In the genomic region with DNA sequence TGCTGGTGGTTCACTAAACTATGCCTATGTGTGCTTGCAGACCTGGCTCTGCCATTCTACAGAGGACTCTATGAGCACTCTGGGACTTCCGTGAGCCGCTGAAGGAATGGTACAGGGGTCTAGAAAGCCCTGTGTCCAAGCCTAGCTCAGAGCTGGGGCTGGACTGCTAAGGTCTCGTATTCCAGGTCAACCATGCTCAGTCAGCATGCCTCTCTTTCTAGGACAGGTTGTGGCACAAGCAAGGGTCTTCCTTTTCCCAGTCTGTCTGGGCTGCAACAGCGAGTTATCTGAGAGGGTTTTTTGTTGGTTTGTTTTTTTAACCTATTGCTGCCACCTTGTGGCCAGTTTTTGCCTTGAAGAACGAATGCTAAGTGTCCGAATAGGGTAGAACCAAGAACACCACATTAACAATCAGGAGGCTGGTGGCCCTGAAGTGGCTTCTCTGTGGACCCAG, we compare ENCODE assay signal across 9 mouse cellular contexts. TPM values are rescaled to one million over a fixed set of nuclear protein-coding genes. Genes with fewer than 3 reads are reported as not detected.
DNase-seq lines count a peak whose midpoint lies in the region; ATAC-seq and TF ChIP-seq lines count a peak whose summit lies in the region.
"Had no signal": no experiment of that assay in that cellular context is flagged by ENCODE, and none has a peak within 500 bp of the region (broad histone marks: within the 10 kb centered on the region; RNA-seq: fewer than 3 reads in every experiment).

No protein-coding gene starts in this region.

- H3K4me2 ChIP-seq in hindbrain, embryonic 14.5 days (replicated peaks) = peak overlapping the region; percentile 31
- no peak overlapping the region for H3K4me2 ChIP-seq in lung, postnatal 0 days (replicated peaks; ENCODE audit: low read depth, low read length)

- peak overlapping the region; percentile 2; the same call in 1 of the 2 replicates for H3K9ac ChIP-seq in hindbrain, embryonic 14.5 days
- no peak overlapping the region for H3K9ac ChIP-seq in lung, postnatal 0 days (replicated peaks; ENCODE audit: low read depth)

- H3K27ac ChIP-seq in hindbrain, embryonic 14.5 days = no peak overlapping the region
- H3K27ac ChIP-seq in lung, postnatal 0 days (ENCODE audit: low read length) = no peak overlapping the region

- no peaks in the 10 kb centered on the region for H3K36me3 ChIP-seq in hindbrain, embryonic 14.5 days (replicated peaks; ENCODE audit: control insufficient read depth, insufficient read depth)
- no peaks in the 10 kb centered on the region for H3K36me3 ChIP-seq in lung, postnatal 0 days (ENCODE audit: insufficient read depth, low read length)

- no peak overlapping the region for H3K4me3 ChIP-seq in hindbrain, embryonic 14.5 days (replicated peaks; ENCODE audit: low read length)
- H3K4me3 ChIP-seq in lung, postnatal 0 days (ENCODE audit: low read depth, low read length) = no peak overlapping the region

- no peaks in the 10 kb centered on the region for H3K4me1 ChIP-seq in hindbrain, embryonic 14.5 days (replicated peaks; ENCODE audit: control insufficient read depth, insufficient read depth, low read length)
- H3K4me1 ChIP-seq in lung, postnatal 0 days (ENCODE audit: insufficient read depth, low read depth, low read length) = no peaks in the 10 kb centered on the region

- peak; percentile 70 for DNase-seq in T-cell, adult 2 months (ENCODE audit: low spot score)
- DNase-seq in cerebellum, postnatal 25 days = peak; percentile 90 to 91
- DNase-seq in frontal cortex, postnatal 36 days (ENCODE audit: low spot score in 2 of 2) = peak; percentile 89 to 98
- DNase-seq in hindbrain, embryonic 14.5 days (ENCODE audit: low spot score) = peak; percentile 98
- DNase-seq in layer of hippocampus, postnatal 14 days (ENCODE audit: low spot score in 2 of 2) = peak; percentile 94 to 95
- DNase-seq in lung, postnatal 0 days (ENCODE audit: low spot score) = peak; percentile 89
- DNase-seq in retina, embryonic 14.5 days (ENCODE audit: low spot score) = peak; percentile 94
- peak; percentile 85 for DNase-seq in thymus, postnatal 4 days

- peak; percentile 78 for TF ChIP-seq CTCF in lung, postnatal 0 days (IDR thresholded peaks at IDR 0.05)

- WGBS in hindbrain, embryonic 14.5 days = 23% methylated on average over 6 of the region's 6 CpGs
- WGBS in lung, postnatal 0 days = 29% methylated on average over 6 of the region's 6 CpGs

- no peaks in the 10 kb centered on the region for H3K27me3 ChIP-seq in hindbrain, embryonic 14.5 days (ENCODE audit: control insufficient read depth, insufficient read depth, low read length)
- H3K27me3 ChIP-seq in lung, postnatal 0 days (replicated peaks; ENCODE audit: insufficient read depth, low read length) = no peaks in the 10 kb centered on the region

- peak; percentile 82 for ATAC-seq in hindbrain, embryonic 14.5 days (ENCODE audit: low FRiP score)
- ATAC-seq in lung, postnatal 0 days = peak; percentile 69

- H3K9me3 ChIP-seq in hindbrain, embryonic 14.5 days (ENCODE audit: control insufficient read depth, low read length) = no peaks in the 10 kb centered on the region
- no peaks in the 10 kb centered on the region for H3K9me3 ChIP-seq in lung, postnatal 0 days (ENCODE audit: low read length)

- TF ChIP-seq EP300 in lung, postnatal 0 days (IDR thresholded peaks at IDR 0.05) = no peak

RNA-seq across cellular contexts. Expression of gene Ccl17, which starts 2.4 kb away (rescaled TPM):
- polyA plus RNA-seq in hindbrain, embryonic 14.5 days (2014; fragmentation: Nextera tagmentation; extraction: Ambion mirVana) = 0.46 and 1.3 TPM in 2 replicates
- total RNA-seq in layer of hippocampus, postnatal 14 days (2021) = 10 to 100 TPM in 1 of 2 experiments, 1 to 10 TPM in 1; 7.3 to 11.1 TPM
- polyA plus RNA-seq in lung, postnatal 0 days (2015; fragmentation: Nextera tagmentation; extraction: Ambion mirVana) = 5.7 and 9.1 TPM in 2 replicates
- polyA plus RNA-seq: stomach, embryonic 14.5 days had no signal

RNA-seq across cellular contexts. Expression of gene Coq9, which starts 25.4 kb away (rescaled TPM):
- 59.1 and 59.8 TPM in 2 replicates for polyA plus RNA-seq in hindbrain, embryonic 14.5 days (2014; fragmentation: Nextera tagmentation; extraction: Ambion mirVana)
- total RNA-seq in layer of hippocampus, postnatal 14 days (2021) = 10 to 100 TPM; 80.7 to 97.6 TPM
- 47.1 and 51.4 TPM in 2 replicates for polyA plus RNA-seq in lung, postnatal 0 days (2015; fragmentation: Nextera tagmentation; extraction: Ambion mirVana)

RNA-seq across cellular contexts. Expression of gene Ciapin1, which starts 25.5 kb away (rescaled TPM):
- polyA plus RNA-seq in hindbrain, embryonic 14.5 days (2014; fragmentation: Nextera tagmentation; extraction: Ambion mirVana) = 151 and 171 TPM in 2 replicates
- total RNA-seq in layer of hippocampus, postnatal 14 days (2021) = 10 to 100 TPM; 76.1 to 88.0 TPM
- polyA plus RNA-seq in lung, postnatal 0 days (2015; fragmentation: Nextera tagmentation; extraction: Ambion mirVana) = 66.7 and 74.5 TPM in 2 replicates

RNA-seq across cellular contexts. Expression of gene Cx3cl1, which starts 40.9 kb away (rescaled TPM):
- polyA plus RNA-seq in hindbrain, embryonic 14.5 days (2014; fragmentation: Nextera tagmentation; extraction: Ambion mirVana) = 32.6 and 42.0 TPM in 2 replicates
- total RNA-seq in layer of hippocampus, postnatal 14 days (2021) = 100 to 1,000 TPM; 458 to 482 TPM
- polyA plus RNA-seq in lung, postnatal 0 days (2015; fragmentation: Nextera tagmentation; extraction: Ambion mirVana) = 8.3 and 10.7 TPM in 2 replicates

RNA-seq across cellular contexts. Expression of gene Polr2c, which starts 44.6 kb away (rescaled TPM):
- 111 TPM in 2 replicates for polyA plus RNA-seq in hindbrain, embryonic 14.5 days (2014; fragmentation: Nextera tagmentation; extraction: Ambion mirVana)
- 10 to 100 TPM; 50.0 to 57.8 TPM for total RNA-seq in layer of hippocampus, postnatal 14 days (2021)
- 98.4 and 103 TPM in 2 replicates for polyA plus RNA-seq in lung, postnatal 0 days (2015; fragmentation: Nextera tagmentation; extraction: Ambion mirVana)
